Mouse (Mus musculus): Measurements from ENCODE around the gene Gosr1.
"Not testable (repeated sequence)": the region's sequence is repeated elsewhere in the genome, so short reads cannot be mapped to it uniquely, and the experiment has no call there.

Gene Gosr1

GRCm38 (mm10) chr11:76763053-76763740 lies at the start of gene Gosr1:
Gene Gosr1 (minus strand): TSS chr11:76763579.
- in situ Hi-C loops (cut with MboI), result no loop called here

GRCm38 (mm10) chr11:76810706-76811495 lies 47.5 kb upstream of the Gosr1 start:
- in situ Hi-C loops (cut with MboI), result no loop called here

- in situ Hi-C loops (cut with MboI), result no loop called here
These were observed 46.1 kb upstream of the Gosr1 start for GRCm38 (mm10) chr11:76809450-76809849.

GRCm38 (mm10) chr11:76808550-76808949 lies 45.2 kb upstream of the Gosr1 start:
- in situ Hi-C loops (cut with MboI), result no loop called here

GRCm38 (mm10) chr11:76807007-76807679 lies 43.8 kb upstream of the Gosr1 start:
- in situ Hi-C loops (cut with MboI), result no loop called here

- in situ Hi-C loops (cut with MboI), result no loop called here
These were observed 42.6 kb upstream of the Gosr1 start for GRCm38 (mm10) chr11:76806026-76806425.

- in situ Hi-C loops (cut with MboI), result not testable (repeated sequence)
These were observed 41.7 kb upstream of the Gosr1 start for GRCm38 (mm10) chr11:76805072-76805471.

GRCm38 (mm10) chr11:76803266-76803665 lies 39.9 kb upstream of the Gosr1 start:
- in situ Hi-C loops (cut with MboI), result no loop called here

GRCm38 (mm10) chr11:76797236-76797635 lies 33.9 kb upstream of the Gosr1 start:
- in situ Hi-C loops (cut with MboI), result no loop called here

GRCm38 (mm10) chr11:76795326-76795725 lies 31.9 kb upstream of the Gosr1 start:
- in situ Hi-C loops (cut with MboI), result no loop called here

GRCm38 (mm10) chr11:76791331-76791730 lies 28.0 kb upstream of the Gosr1 start:
- in situ Hi-C loops (cut with MboI), result no loop called here

- in situ Hi-C loops (cut with MboI), result no loop called here
These were observed 25.9 kb upstream of the Gosr1 start for GRCm38 (mm10) chr11:76789252-76789651.

- in situ Hi-C loops (cut with MboI), result no loop called here
These were observed 12.2 kb upstream of the Gosr1 start for GRCm38 (mm10) chr11:76775533-76775932.

- in situ Hi-C loops (cut with MboI), result no loop called here
These were observed 10.4 kb upstream of the Gosr1 start for GRCm38 (mm10) chr11:76773811-76774210.

GRCm38 (mm10) chr11:76770566-76770965 lies 7.2 kb upstream of the Gosr1 start:
- in situ Hi-C loops (cut with MboI), result no loop called here

- in situ Hi-C loops (cut with MboI), result no loop called here
These were observed 353 bp upstream of the Gosr1 start for GRCm38 (mm10) chr11:76763741-76764122.

- in situ Hi-C loops (cut with MboI), result no loop called here
These were observed 11.1 kb downstream of the Gosr1 start for GRCm38 (mm10) chr11:76752276-76752675.

- in situ Hi-C loops (cut with MboI), result no loop called here
These were observed 14.6 kb downstream of the Gosr1 start for GRCm38 (mm10) chr11:76748819-76749218.

GRCm38 (mm10) chr11:76745921-76746320 lies 17.5 kb downstream of the Gosr1 start:
- in situ Hi-C loops (cut with MboI), result no loop called here

- in situ Hi-C loops (cut with MboI), result no loop called here
These were observed 18.8 kb downstream of the Gosr1 start for GRCm38 (mm10) chr11:76744550-76744949.

- in situ Hi-C loops (cut with MboI), result no loop called here
These were observed 20.9 kb downstream of the Gosr1 start for GRCm38 (mm10) chr11:76742511-76742910.

- in situ Hi-C loops (cut with MboI), result no loop called here
These were observed 24.3 kb downstream of the Gosr1 start for GRCm38 (mm10) chr11:76739125-76739524.
